Mouse (Mus musculus): ENCODE measurements around the gene Odf4.

GRCm38 (mm10) chr11:68975085-68975484 lies 48.2 kb upstream of the Odf4 start, which contains the start of gene Rangrf:
- TF ChIP-seq CTCF (IDR thresholded peaks at IDR 0.05; ENCODE audit: low read depth): no peak
- TF ChIP-seq EP300 (optimal IDR thresholded peaks at IDR 0.05): no peak
